Mouse (Mus musculus): Measurements from ENCODE around the gene Adamtsl1. TPM values are rescaled to one million over a fixed set of nuclear protein-coding genes. Genes with fewer than 3 reads are reported as not detected.
A peak's percentile ranks its signal among the peaks of the same experiment; 100 is the strongest.

Gene Adamtsl1
- total RNA-seq, 2 experiments from 2014 or later: 8.7 to 11.2 TPM

DNA sequence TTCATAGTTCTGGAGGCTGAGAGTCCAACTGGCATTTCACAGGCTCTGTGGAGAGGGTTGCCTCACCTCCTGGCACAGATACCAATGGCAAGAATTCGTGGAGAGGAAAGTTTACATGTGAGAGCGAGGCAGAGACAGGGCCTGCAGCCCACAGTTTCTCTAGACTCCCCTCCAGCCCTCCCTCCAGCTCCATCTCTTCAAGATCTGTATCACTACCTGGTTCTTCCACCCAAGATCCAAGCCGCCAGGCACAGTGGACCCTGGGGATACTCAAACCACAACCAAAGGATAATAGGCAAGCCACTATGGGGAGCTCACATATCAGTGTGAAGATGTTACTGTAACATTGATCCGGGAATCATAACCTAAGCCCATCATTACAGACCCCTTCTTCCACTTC lies 546.6 kb downstream of the Adamtsl1 start:
- no peak for DNase-seq

DNA sequence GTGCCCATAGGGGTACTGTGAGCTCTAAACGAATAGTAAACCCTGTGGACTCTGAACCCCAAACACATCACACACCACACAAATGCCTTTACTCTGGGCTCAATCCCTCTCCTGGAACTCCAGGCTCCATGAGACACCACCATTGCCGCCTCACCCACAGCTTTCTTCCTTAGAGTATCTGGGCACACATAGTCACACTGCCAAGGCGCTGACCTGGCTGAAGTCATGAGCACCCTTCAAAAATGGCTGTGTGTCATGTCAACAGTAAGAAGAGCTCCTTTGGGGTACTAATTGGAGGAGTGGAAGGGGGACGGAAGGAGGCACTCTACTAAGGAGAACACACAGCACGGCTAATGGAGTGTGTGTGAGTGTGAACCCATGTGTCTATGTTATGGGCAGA lies 554.4 kb downstream of the Adamtsl1 start:
- no peak for DNase-seq

DNA sequence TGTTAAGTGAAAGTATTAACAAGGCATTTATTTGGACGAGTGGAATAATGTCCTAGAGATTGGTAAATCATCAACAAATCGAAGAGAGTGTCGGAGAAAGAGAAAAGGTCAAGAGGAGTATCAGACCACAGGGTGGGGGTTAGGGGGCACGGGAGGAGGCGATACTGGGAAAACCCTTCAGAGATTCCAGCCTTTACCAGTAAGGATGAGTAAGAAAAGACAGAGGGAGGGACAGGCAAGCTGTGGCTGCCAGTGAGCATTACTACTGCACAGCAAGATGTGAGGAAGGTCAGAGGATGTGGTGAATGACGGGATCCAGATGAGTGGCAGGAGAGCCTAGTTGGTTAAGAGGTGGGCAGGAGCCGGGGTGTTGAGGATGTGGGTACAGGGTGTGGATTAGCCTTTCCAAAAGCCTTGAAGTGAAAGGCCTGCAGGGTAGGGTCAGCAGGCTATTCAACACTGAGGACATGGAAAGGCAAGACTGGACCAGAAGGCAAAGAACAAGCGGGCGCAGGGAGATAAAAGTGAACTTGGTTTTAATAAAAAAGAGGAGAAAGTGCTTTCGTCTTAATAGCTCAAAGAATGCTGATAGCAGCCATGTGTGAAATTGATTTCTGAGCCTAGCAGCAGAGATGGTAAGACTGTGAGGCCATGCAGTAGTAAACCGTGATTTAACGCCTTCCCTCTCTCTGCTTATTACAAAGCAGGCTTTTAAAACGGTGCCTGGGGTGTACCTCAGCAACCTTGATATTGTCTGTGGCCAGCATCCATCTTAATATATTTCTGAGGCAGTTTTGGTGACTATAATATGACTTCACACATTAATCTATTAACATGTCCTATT lies 555.1 kb downstream of the Adamtsl1 start:
- no peak for DNase-seq

DNA sequence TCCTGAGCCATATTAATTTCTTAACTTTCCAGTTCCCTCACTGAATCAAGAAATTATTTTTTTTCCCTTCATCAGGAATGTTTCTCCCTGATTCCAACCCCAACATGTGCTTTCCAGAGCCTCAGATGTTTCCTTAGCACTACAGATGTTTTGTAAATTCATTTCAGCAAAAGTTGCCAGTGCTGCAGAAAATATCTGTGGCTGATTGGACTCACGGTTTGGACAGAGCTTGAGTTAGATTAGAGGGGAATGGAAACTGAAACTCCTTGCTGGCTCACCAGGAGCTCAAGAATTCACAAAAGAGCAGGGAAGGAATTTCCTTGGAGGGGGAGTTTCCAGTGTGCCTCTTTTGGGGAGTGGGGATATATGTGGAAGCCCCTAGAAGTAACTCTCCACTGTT lies 560.9 kb downstream of the Adamtsl1 start:
- no peak for DNase-seq

DNA sequence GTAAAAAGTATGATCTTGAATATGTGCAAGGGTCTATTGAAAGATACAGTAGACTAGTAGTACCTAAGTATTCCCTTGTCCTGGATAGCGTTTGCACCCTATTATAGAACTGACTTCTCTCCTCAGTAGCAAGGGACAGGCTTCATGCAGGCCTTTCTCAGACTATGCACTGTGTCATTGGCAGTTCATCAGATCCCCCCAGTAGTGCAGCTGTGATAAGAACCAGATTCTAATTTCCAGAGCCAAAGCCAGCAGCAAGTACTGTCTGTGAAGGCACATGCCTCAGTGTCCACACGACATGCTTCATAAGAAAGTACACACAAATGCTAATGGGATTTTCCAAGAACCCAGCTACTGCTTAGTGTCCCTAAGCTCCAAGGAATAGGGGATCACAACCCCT lies 563.4 kb downstream of the Adamtsl1 start:
- no peak for DNase-seq

DNA sequence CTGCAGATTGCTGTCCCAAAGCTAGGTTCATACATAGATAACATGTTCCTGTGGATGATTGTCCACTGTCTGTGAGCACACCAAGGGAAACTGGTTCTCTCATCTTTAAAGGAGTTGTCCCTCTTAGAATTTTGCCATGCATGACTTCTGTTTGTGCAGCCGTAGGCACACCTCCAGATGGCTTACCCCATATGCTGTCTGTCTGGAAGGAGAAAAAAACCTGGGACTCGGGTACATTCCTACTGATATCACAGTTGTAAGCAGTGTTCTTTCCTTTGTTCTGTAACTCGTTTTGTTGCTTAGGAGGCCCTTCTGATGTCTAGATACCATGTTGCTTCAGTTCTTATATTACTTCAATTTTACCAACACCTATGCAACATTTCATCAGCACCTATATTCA lies 563.9 kb downstream of the Adamtsl1 start:
- peak; percentile 9 to 31 for DNase-seq

DNA sequence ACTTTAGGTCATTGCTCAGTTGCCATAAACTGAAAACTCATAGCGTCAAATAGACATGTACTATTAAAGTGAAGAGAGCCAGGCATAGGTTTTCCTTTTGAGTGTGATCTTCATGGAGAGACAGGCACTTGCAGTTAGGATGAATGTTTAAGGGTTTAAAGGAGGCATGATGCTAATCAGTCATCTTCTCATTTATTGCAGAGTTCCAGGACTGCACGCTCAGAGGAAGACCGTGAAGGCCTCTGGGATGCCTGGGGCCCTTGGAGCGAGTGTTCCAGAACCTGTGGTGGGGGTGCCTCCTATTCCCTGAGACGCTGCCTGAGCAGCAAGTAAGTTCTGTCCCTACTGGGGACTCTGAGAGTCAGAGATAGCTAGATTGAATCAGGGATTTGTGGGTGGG lies 573.5 kb downstream of the Adamtsl1 start:
- no peak for DNase-seq

GRCm38 (mm10) chr4:86103207-86103606 lies 589.2 kb downstream of the Adamtsl1 start:
- no peak for DNase-seq

DNA sequence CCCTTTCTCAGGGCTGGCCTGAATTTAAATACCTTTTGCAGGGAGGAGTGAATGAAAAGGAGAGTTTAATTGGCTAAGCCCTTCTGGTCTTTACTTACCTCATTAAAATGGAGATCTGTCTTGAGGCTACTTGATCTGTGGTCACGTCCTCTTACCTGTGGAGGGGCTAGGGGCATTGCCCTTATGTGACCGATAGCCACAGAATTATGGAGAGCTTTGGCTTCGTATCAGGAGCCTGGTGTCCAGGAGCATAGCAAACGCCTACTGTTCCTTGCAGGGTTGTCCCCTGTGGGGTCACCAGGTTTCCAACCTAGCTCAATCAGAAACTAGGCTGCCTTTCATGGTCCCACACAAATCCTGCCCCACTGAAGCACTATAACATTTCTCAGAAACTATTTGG lies 594.4 kb downstream of the Adamtsl1 start:
- no peak for DNase-seq

- DNase-seq: no peak
Measured at GRCm38 (mm10) chr4:86119067-86119466, 605.1 kb downstream of the Adamtsl1 start.

- DNase-seq: no peak
Measured at GRCm38 (mm10) chr4:86122431-86122830, 608.5 kb downstream of the Adamtsl1 start.

GRCm38 (mm10) chr4:86124374-86124773 lies 610.4 kb downstream of the Adamtsl1 start:
- peak; percentile 55 to 64 for DNase-seq

- no peak for DNase-seq
Measured at GRCm38 (mm10) chr4:86126636-86127035, 612.7 kb downstream of the Adamtsl1 start.

DNA sequence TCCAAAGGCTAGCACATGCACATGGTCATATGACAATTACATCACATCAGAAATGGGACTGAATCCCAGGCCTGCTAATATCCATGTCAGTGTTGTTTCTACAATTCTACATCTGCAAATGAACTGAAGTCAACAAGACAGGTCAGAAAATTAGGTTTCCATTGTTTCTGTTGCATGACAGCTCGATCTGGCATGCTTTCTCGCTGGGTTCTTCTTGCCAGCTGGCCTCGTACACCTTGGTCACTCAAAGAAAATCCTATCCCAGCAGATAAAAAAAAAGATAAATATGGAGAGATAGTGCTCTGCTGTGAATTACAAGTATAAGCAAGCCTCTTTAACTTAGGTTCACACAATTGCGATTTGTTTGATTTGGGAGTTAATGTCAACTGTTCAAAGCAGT lies 644.6 kb downstream of the Adamtsl1 start:
- DNase-seq: no peak

- DNase-seq: no peak
Measured at GRCm38 (mm10) chr4:86159362-86159761, 645.4 kb downstream of the Adamtsl1 start.

DNA sequence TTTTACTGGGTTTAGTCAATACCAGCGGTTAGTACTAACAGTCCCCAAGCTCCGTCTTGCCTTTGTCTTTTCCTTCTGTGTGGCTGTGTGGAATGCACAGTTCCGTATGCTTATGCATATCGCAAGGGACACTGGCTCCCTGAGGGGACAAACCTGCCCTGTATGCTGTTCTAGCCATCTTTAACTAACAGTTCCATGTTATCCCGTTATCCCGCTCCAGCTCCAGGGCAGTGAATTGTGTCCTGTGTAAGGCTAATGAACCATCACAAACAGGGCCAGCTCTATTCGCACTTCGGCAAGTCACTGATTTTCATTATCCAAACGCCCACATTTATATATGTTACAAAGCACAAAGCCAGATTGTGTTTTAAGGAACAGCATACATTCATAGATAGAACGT lies 656.8 kb downstream of the Adamtsl1 start:
- no peak for DNase-seq

- no peak for DNase-seq
Measured at GRCm38 (mm10) chr4:86171461-86171860, 657.5 kb downstream of the Adamtsl1 start.

DNA sequence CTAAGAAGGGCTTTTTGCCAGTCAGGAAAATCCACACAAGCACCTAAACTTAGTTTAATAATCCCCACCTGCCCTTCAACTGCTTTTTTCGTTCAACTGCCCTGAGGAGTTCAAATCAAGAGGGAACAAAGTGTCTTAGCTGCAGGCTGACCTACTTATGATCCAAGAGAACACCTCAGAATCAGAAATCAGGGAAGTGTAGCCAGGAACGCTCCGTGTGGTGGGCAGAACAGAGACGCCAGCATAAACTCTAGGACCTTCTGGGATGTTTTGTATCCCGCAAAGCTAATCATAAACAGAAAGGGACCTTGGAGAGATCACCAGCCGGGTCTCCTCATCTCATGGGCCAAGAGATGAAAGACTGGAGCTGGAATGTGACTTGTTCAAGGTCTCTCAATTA lies 663.5 kb downstream of the Adamtsl1 start:
- DNase-seq: no peak

DNA sequence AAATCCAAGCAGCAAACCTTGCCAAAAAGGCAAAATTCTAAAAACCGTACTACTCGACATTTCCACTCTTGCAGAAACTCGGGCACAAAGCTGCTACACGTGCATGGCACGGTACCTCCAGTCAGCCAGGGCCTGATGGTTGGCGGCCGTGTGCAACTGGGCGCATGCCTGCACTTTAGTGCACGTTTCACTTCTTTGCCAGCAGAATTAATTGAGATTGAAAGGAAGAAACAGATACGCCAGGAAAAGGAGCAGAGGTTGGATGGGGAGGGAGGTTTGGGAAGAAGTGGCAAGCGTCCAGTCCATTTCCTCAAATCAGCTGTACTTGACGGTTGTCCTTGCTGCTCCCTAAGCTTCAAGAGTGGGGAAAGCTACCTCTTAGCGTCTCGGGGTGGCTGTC lies 664.1 kb downstream of the Adamtsl1 start:
- no peak for DNase-seq

DNA sequence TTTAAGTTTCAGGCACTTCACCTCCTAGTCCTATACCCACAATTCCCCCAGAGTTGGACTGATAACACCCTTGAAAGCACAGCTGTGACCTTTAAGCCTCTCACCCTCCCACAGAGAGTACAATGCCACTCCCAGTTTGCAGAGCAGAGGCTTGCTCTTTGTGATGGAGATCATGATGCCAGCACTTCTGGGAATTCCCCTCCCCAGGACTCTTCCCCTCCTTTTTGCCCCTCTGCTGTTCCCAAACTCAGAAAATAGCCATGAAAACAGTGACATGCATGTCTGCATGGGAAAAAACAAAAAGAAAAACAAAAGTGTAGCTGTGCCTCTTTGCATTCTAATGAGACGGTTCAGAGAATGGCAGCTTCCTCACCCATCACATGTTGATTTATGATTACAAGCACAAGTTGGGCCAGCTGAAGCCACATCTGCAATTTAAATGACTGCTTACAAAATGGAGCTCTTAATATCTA lies 669.8 kb downstream of the Adamtsl1 start:
- DNase-seq: no peak

- DNase-seq: no peak
Measured at GRCm38 (mm10) chr4:86189853-86190252, 675.9 kb downstream of the Adamtsl1 start.

DNA sequence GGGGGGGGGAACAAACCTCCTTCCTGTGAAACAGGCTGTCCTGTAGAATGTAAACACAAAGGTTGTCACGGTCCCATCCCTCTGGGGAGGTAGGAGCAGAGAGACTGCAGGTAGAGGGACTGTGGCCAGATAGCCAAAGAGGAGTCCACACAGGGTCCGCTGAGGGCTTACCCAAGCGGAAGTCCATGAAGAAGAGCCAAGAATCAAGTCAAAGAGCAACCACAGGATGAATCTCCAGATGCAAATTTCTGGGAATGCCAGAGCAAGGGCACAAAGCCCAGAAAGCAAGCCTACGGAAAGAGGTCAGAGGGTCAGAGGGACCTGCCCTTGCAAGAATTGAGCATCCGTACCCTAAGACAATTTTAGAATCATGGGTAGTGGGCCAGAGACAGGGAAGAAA lies 677.2 kb downstream of the Adamtsl1 start:
- no peak for DNase-seq

DNA sequence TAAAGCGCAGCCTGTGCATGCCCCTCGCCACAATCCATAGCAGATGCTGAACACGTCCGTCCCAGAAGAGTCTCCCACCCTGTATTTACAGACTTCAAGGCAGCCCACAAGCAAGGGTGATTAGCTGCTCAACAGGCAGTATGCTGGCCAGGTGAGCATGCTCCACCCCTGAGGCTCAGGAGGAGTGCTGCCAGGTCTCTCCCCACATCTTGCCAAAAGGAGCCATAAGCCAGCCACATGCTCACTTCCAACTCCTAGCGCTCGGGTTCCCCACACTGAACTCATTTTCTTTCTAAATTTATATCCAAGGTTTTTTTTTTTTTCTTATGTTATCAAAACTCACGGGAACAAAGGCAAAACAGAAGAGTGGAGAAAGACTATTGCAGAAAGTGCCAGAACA lies 687.8 kb downstream of the Adamtsl1 start:
- no peak for DNase-seq

DNA sequence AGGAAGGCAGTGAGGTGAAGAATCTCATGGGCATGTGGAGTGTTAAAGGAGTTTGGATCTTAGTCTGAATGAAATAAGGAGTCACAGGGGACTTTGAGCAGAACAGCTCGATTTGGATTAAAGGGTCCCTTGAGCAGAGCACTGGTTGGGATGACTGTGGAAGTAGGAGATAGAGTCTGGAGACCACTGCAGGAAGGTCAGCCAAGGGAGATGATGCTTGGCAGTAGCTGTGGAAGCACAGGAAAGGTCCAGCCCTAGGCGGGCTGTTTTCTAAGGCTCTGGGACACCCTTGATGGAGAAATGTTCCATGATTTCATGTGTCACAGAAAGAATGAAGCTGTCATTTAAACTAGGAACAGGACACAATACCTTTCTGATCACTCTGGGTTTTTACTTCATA lies 689.3 kb downstream of the Adamtsl1 start:
- DNase-seq: no peak

- DNase-seq: no peak
Measured at GRCm38 (mm10) chr4:86224875-86225274, 710.9 kb downstream of the Adamtsl1 start.

Measured in layer of hippocampus, postnatal 36 days (tissue).